Mouse (Mus musculus) c-Kit-positive CD71-negative TER-119-negative erythroid progenitor cells, embryonic 14.5 days (primary cell): ENCODE results near the gene Cdnf.

Experiments
- DNase-seq: peaks from one replicate; pipeline ENCODE4 v3.0.0-alpha.2; 2013; ENCODE audit warnings: low read depth

Cdnf gene

GRCm38 (mm10) chr2:3512552-3513454 lies at the start of gene Cdnf, which contains the start of the genes Gm45902 and Hspa14:
Cdnf (plus strand) TSS chr2:3513030.
Gm45902 (minus strand) TSS chr2:3512790.
Hspa14 (minus strand) TSS chr2:3512814.
- DNase-seq = peak; percentile 96

DNA sequence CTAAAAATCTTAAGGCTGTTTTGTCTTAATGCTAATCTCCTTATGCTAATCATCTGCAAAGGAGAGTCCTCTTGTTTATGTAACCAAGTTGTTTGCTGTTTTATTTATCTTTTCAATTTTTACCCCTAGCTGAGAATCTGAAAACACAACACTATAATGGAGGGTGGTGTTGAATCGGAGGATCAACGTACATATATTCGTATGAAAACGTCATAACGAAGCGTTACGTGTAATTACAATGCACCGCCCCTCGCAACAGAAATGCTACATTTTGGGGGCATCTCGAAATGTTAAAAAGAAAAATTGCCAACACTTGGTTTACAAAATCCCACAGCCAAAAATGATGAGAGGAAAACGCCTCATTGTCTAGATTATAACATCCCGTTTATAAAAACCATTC lies 38.9 kb upstream of the Cdnf start:
- DNase-seq = peak; percentile 26

- DNase-seq = peak; percentile 58
These were observed 38.4 kb upstream of the Cdnf start for GRCm38 (mm10) chr2:3474361-3474805.

DNA sequence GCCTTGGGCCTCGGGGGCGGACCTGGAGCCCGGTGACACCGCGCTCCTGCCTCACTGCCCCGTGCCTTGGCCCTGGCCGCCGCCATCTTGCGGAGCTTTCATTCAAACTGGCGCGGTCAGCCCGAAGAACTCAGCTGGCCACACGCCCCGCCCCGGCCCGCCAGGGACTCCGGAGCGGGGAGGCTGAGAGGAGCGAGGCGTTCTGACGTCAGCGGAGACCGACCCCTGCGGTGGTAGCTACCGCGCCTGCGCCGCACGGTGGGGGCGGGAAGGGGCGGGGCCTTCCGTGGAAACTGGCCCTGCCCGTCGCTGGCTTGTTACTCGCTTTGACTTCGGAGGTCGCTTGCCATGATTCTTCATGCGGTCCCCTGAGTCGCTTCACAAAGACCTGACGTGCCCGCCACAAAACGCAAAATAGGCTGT lies 38.0 kb upstream of the Cdnf start, which contains the start of gene Suv39h2:
Suv39h2 (minus strand) TSS at position 171 of the 423 bp plus-strand sequence.
- peak; percentile 90 for DNase-seq

GRCm38 (mm10) chr2:3475746-3476251 lies 37.0 kb upstream of the Cdnf start:
- DNase-seq = no peak

GRCm38 (mm10) chr2:3480239-3480638 lies 32.6 kb upstream of the Cdnf start:
- DNase-seq = no peak

GRCm38 (mm10) chr2:3489816-3490215 lies 23.0 kb upstream of the Cdnf start:
- DNase-seq = no peak

- no peak for DNase-seq
These were observed 18.9 kb upstream of the Cdnf start for GRCm38 (mm10) chr2:3493833-3494409.

DNA sequence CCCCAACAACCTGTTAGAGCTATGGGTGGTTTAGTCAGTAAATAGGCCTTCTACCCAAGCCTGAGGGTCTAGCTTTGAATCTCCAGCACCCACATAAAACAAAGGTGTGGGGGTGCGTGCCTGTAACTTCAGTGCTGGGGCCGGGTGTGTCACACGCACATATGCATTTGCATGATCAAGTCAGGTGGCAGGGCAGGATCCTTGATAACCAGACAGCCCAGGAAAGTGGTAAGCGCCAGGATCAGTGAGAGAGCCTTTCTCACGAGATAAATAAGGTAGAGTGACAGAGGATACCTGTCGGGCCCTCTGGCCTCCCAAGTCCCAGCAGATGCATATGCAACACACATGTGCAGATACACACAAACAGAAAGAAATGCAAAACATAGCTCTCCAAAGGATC lies 13.3 kb upstream of the Cdnf start:
- no peak for DNase-seq

DNA sequence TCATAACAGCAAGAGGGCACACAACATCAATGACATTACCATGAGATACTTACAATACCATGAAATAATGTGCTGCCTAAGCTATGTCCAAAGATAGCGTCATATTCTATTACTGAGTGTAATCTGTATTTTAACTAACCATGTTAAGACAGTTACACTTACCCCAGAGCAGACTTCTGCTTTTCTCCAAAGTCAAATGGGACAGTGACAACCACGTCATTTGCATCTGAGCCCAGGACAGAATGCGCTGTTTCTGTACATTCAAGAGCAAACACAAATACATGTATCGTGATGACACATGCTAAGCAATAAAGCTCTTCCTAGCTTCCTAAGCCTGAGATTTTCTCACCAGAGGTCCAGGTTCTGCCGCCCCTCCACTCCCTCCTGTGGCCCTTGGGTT lies 11.9 kb upstream of the Cdnf start:
- DNase-seq = no peak

- DNase-seq = peak; percentile 53
These were observed 754 bp upstream of the Cdnf start for GRCm38 (mm10) chr2:3512076-3512475.

DNA sequence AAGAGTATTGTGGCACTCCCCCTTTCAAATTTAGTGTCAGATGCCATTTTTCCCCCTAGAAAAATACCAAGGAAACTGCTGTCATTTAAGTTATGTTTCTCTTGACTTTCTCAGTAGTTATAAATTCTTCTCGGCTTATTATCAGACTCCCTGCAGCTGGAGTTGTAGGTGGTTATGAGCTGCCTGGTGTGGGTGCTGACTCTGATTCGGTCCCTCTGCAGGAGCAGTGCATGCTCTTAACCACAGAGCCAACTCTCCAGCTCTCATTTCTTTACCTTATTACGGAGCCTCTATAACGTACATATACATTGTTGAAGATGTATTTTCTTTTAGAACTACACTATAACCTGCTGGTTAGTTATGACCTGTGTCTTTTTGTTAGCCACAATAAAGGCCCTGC lies 9.7 kb downstream of the Cdnf start:
- no peak for DNase-seq

- no peak for DNase-seq
These were observed 13.5 kb downstream of the Cdnf start for GRCm38 (mm10) chr2:3526288-3526687.

DNA sequence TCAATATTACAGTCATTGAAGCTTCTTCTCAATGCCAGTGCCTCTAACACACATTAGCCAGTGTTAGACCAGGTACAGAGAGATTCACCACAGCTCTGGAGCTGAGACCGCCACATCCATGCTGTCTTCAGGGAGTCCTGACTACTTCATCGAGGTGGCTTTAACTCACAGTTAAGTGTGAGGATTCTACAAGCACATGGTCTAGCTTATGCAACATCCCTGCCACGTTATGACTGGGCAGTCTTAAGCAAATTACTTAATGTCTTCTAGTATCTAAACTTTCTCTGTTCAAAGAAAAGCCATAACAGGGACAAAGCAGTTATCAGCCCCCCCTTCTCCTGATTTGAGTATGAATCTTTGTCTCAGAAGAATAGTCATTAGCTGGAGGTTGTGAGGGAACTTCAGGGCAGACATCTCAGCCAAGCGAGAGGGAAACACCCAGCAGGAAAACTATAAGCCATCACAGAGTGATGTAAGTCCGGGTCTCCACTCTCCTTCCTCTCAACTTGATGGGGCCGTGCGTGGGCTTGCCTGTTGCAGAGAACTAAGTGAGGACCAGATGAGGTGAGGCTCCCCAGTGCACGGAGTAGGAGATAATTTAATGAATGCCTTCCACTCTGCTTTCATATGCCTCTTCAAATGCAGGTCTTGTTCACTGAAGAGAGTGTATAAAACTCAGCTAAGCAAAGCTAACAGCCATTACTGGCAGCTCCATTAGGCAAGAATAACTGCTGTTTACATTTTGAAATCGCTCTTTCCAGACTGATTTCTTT lies 28.7 kb downstream of the Cdnf start:
- no peak for DNase-seq

DNA sequence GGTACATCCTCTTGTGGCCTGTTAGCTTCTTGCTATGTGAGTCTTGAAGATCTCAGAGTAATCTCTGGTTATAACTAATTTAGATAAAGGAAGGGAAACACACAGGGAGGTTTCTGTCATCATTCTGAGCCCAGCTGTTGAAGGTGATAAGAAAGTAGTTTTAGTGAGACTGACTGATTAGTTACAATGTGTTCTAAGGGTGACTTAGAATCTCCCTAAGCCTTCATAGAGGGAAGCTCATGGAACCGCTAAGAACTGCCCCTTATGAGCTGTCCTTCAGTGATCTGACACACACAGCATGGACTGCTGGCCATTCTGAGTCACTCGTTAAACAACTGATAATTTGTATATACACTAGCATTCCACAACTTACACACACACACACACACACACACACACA lies 33.2 kb downstream of the Cdnf start:
- peak; percentile 12 for DNase-seq

DNA sequence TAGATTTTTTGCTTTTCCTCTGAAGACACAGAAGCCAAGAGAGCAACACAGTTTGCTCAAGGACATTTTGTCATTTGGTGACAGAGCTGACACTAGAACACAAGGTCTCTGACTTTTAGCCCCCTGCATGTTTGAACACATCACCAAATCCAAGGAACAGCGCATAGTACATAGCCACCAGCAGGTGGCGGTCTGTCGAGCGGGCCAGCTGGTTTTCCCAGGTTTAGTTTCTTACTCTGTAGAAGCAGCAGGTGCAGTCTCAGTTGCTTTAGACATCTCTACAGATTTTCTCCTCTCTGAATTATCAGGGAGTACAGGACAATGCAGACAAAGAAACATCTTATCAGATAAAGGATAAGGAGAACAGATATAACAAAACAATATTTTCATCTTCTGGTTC lies 33.8 kb downstream of the Cdnf start:
- DNase-seq = peak; percentile 53

DNA sequence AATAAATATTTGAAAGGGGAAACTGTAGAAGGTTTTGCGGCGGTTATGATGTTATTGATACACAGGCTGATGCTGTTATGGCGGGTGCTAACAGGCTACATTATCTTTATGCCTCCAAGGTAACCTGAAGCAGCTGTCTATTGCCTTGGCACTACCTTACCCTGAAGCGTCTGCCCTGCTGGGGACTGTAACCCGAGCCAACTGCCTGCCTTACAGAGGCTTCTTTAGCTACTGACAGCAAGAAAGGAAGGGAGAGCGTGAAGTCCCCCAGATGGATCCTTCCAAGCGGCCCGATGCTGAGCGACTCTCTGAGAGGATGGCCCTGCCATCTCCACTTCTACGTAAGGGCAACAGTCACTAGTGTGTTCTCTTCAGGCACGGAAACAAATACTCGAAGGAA lies 57.4 kb downstream of the Cdnf start, which contains the start of gene Fam107b:
Fam107b (plus strand) TSS at position 303 of the 400 bp plus-strand sequence.
- DNase-seq = no peak

GRCm38 (mm10) chr2:3570606-3571005 lies 57.8 kb downstream of the Cdnf start:
- DNase-seq = no peak

- no peak for DNase-seq
These were observed 61.1 kb downstream of the Cdnf start for GRCm38 (mm10) chr2:3573883-3574282.

- no peak for DNase-seq
These were observed 62.3 kb downstream of the Cdnf start for GRCm38 (mm10) chr2:3575140-3575539.
